Mouse (Mus musculus): ENCODE results near the gene Exoc6b.
"Not testable (repeated sequence)": the region's sequence is repeated elsewhere in the genome, so short reads cannot be mapped to it uniquely, and the experiment has no call there.

Exoc6b gene

GRCm38 (mm10) chr6:85069023-85069985 lies at the start of gene Exoc6b:
TSS of gene Exoc6b (minus strand) at chr6:85069513.
- peak; percentile 89 for DNase-seq (ENCODE audit: low read depth, low spot score)

GRCm38 (mm10) chr6:85117545-85118511 lies 48.5 kb upstream of the Exoc6b start:
- peak; percentile 71 for DNase-seq (ENCODE audit: low read depth, low spot score)

- DNase-seq (ENCODE audit: low read depth, low spot score), result no peak
These were observed 35.8 kb upstream of the Exoc6b start for GRCm38 (mm10) chr6:85105033-85105615.

GRCm38 (mm10) chr6:85103321-85103720 lies 34.0 kb upstream of the Exoc6b start:
- DNase-seq (ENCODE audit: low read depth, low spot score), result no peak

- no peak for DNase-seq (ENCODE audit: low read depth, low spot score)
These were observed 27.1 kb upstream of the Exoc6b start for GRCm38 (mm10) chr6:85096441-85096840.

- DNase-seq (ENCODE audit: low read depth, low spot score), result no peak
These were observed 18.1 kb upstream of the Exoc6b start for GRCm38 (mm10) chr6:85087425-85087824.

GRCm38 (mm10) chr6:85086645-85087044 lies 17.3 kb upstream of the Exoc6b start:
- DNase-seq (ENCODE audit: low read depth, low spot score), result no peak

GRCm38 (mm10) chr6:85076179-85076720 lies 6.9 kb upstream of the Exoc6b start:
- not testable (repeated sequence) for DNase-seq (ENCODE audit: low read depth, low spot score)

GRCm38 (mm10) chr6:85074996-85075395 lies 5.7 kb upstream of the Exoc6b start:
- no peak for DNase-seq (ENCODE audit: low read depth, low spot score)

- peak; percentile 28 for DNase-seq (ENCODE audit: low read depth, low spot score)
These were observed 841 bp downstream of the Exoc6b start for GRCm38 (mm10) chr6:85068322-85069022.

GRCm38 (mm10) chr6:85057641-85058040 lies 11.7 kb downstream of the Exoc6b start:
- no peak for DNase-seq (ENCODE audit: low read depth, low spot score)

GRCm38 (mm10) chr6:85051109-85051508 lies 18.2 kb downstream of the Exoc6b start:
- no peak for DNase-seq (ENCODE audit: low read depth, low spot score)

- no peak for DNase-seq (ENCODE audit: low read depth, low spot score)
These were observed 22.8 kb downstream of the Exoc6b start for GRCm38 (mm10) chr6:85046531-85046930.

GRCm38 (mm10) chr6:85044621-85045152 lies 24.6 kb downstream of the Exoc6b start:
- no peak for DNase-seq (ENCODE audit: low read depth, low spot score)

- DNase-seq (ENCODE audit: low read depth, low spot score), result peak; percentile 84
These were observed 31.6 kb downstream of the Exoc6b start for GRCm38 (mm10) chr6:85037677-85038076.

- no peak for DNase-seq (ENCODE audit: low read depth, low spot score)
These were observed 39.6 kb downstream of the Exoc6b start for GRCm38 (mm10) chr6:85029671-85030070.

GRCm38 (mm10) chr6:85024403-85024802 lies 44.9 kb downstream of the Exoc6b start:
- no peak for DNase-seq (ENCODE audit: low read depth, low spot score)

- DNase-seq (ENCODE audit: low read depth, low spot score), result peak; percentile 35
These were observed 52.3 kb downstream of the Exoc6b start for GRCm38 (mm10) chr6:85017011-85017410.

- DNase-seq (ENCODE audit: low read depth, low spot score), result no peak
These were observed 55.4 kb downstream of the Exoc6b start for GRCm38 (mm10) chr6:85013906-85014305.

- DNase-seq (ENCODE audit: low read depth, low spot score), result no peak
These were observed 58.9 kb downstream of the Exoc6b start for GRCm38 (mm10) chr6:85010397-85010796.
